Mouse (Mus musculus) heart, adult 2 months (tissue): Measurements from ENCODE around the gene Tex30. TPM values are rescaled to one million over a fixed set of nuclear protein-coding genes. Genes with fewer than 3 reads are reported as not detected.

Experiments used
- DNase-seq, 2 experiments: peaks; one replicate each; pipeline ENCODE4 v3.0.0; 2021
- H3K27ac ChIP-seq: fragments of 200-600 bp; 2 replicates; pipeline ENCODE4 v1.8.1; 2022
- H3K27me3 ChIP-seq: fragments of 200-500 bp; 2 replicates; pipeline ENCODE4 v1.6.1; 2012; ENCODE audit warnings: mild to moderate bottlenecking, low read length, inconsistent platforms, mixed read lengths; ENCODE audit not compliant: control insufficient read depth, insufficient read depth
- H3K36me3 ChIP-seq: fragments of 200-500 bp; 2 replicates; pipeline ENCODE4 v1.6.1; 2012; ENCODE audit warnings: low read length, inconsistent platforms; ENCODE audit not compliant: control insufficient read depth, insufficient read depth
- H3K4me1 ChIP-seq: fragments of 200-500 bp; 2 replicates; pipeline ENCODE4 v1.6.1; 2011; ENCODE audit warnings: low read length; ENCODE audit not compliant: control insufficient read depth, insufficient read depth
- H3K4me3 ChIP-seq: fragments of 200-600 bp; 2 replicates; pipeline ENCODE4 v1.8.1; 2022
- H3K79me2 ChIP-seq: fragments of 200-500 bp; replicated peaks from 2 replicates; pipeline ENCODE4 v1.6.1; 2012; ENCODE audit warnings: mild to moderate bottlenecking, inconsistent platforms, low read length, moderate library complexity, mixed read lengths; ENCODE audit not compliant: control insufficient read depth, insufficient read depth
- H3K9ac ChIP-seq: fragments of 200-500 bp; 2 replicates; pipeline ENCODE4 v1.6.1; 2012; ENCODE audit warnings: low read depth, mild to moderate bottlenecking, control low read depth, inconsistent platforms, low read length, mixed read lengths
- CTCF ChIP-seq: fragments of 200-600 bp; IDR thresholded peaks from 2 replicates; pipeline ENCODE4 v1.8.1; 2022; ENCODE audit warnings: antibody characterized with exemption, mild to moderate bottlenecking, moderate library complexity
- EP300 ChIP-seq: fragments of 200-500 bp; IDR thresholded peaks from 2 replicates; pipeline ENCODE4 v1.6.1; 2011; ENCODE audit warnings: low read depth, low read length, control low read depth; ENCODE audit not compliant: insufficient read depth
- POLR2A ChIP-seq: fragments of 200-500 bp; IDR thresholded peaks from 2 replicates; pipeline ENCODE4 v1.6.1; 2011; ENCODE audit warnings: mild to moderate bottlenecking, low read depth, low read length, control low read depth; ENCODE audit not compliant: insufficient read depth
- WGBS: fragments of 180-500 bp; shearing (Covaris S2); methylation state at CpG from one replicate; pipeline ENCODE4 v1.1.7; 2018; 5-methylcytosine and 5-hydroxymethylcytosine counted together
- intact Hi-C: fragments of 180-260 bp; cut with DNase I; formaldehyde crosslinking; loops from one replicate; pipeline ENCODE4 v1.15.1; 2025
- polyA plus RNA-seq: library from polyadenylated mRNA; depleted of rRNA; stranded (reverse); fragments of >200 nt; gene quantifications from 2 replicates; pipeline ENCODE4 v1.2.3, GENCODE M21; 2012
- total RNA-seq, 2 experiments: library from RNA; stranded (reverse); gene quantifications; 2 replicates each; pipeline ENCODE4 v1.2.3; 2021

Tex30 gene
- total and polyA plus RNA-seq, 3 experiments, result 4.2 to 7.6 (median 7.6) TPM

DNA sequence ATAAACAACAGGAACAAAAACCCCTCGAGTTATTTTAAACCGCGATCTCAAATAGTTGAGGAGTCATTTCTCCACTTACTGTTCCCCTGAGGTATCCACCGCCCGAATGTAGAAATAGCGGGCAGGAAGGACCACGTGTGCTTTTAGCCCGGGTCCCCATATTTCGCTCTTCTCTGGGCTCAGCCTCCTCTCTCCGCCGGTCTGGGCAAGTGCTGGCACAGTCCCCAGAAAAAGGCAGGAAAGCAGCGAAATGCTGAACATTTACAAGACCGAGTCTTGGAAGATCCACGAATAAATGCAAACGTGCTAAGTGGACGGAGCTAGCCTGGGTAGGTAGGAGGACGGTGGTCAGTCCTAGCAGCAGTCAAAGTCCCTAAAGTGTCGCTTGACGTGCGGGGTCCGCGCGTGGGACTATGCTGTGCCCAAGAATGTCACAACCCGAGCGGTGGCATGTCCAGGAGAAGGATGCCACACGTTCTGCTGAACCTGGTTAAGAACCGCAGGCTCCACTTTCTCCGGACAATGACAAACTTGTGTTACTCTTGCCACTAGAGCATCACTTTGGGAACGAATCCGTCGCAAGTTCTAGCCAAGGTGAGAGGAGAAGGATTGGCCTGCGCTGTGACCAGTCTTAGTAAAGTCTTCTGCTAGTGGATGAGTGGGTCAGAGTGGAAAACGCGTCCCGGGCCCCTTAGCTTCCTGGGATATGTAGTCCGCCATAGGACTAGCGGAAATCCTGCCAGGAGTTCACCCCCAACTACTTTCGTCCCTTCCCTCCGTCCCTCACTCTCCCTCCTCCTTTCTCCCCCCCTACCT lies 16.2 kb upstream of the Tex30 start, which contains the start of the genes Kdelc1 and Bivm:
Gene Kdelc1 (minus strand): TSS at position 570 of the 816 bp plus-strand sequence.
Gene Bivm (plus strand): TSS at position 719 of the 816 bp plus-strand sequence.
- TF ChIP-seq POLR2A (peak; percentile 88), EP300 (no peak), CTCF (peak; percentile 13; the same call in 1 of the 2 replicates)
- no peaks in the 10 kb centered on the region for H3K27me3 ChIP-seq
- intact Hi-C loops, result no loop called here
- H3K36me3 ChIP-seq, result no peaks in the 10 kb centered on the region; the same call in none of the 2 replicates
- peak within 1 kb of the TSS; percentile 93 for H3K27ac ChIP-seq
- no peaks in the 10 kb centered on the region for H3K79me2 ChIP-seq
- H3K4me1 ChIP-seq, result no peaks in the 10 kb centered on the region
- H3K4me3 ChIP-seq, result peak within 1 kb of the TSS; percentile 79
- H3K9ac ChIP-seq, result peak within 1 kb of the TSS; percentile 80
- peak; percentile 80 to 91 for DNase-seq
- under 1% methylated on average over 39 of the region's 39 CpGs for WGBS

- Histone ChIP-seq H3K79me2 (no peaks in the 10 kb centered on the region), H3K4me1 (no peaks in the 10 kb centered on the region), H3K9ac (no peak overlapping the region), H3K4me3 (peak overlapping the region; percentile 79; the same call in 1 of the 2 replicates), H3K27ac (0 out of 2 replicates have a peak overlapping the region, but pooled peaks have one; percentile 93), H3K36me3 (no peaks in the 10 kb centered on the region; the same call in none of the 2 replicates), H3K27me3 (no peaks in the 10 kb centered on the region)
- no peak for TF ChIP-seq EP300
- no peak for TF ChIP-seq CTCF
- no peak for TF ChIP-seq POLR2A
- intact Hi-C loops, result no loop called here
- DNase-seq, result no peak
These were observed 15.3 kb upstream of the Tex30 start for GRCm38 (mm10) chr1:44117571-44117970.

DNA sequence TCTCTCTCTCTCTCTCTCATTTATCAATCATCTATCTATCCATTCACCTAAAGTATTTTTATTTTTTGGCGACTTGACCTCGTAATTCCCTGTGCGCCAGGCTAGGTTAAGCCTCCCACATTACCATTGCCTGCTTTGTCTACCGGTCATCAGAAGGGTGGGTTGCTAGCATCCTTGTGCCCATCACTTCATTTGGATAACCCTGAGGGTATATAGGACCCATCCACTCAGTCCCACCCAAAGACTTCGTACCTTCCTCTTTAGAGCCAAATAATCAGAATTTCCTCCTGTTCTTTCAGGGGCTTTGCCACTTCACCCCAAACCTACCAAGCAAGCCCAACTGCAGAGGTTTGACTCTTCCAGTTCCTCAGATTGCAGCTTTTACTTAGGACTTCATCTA lies 698 bp upstream of the Tex30 start:
- no peak for DNase-seq
- Histone ChIP-seq H3K27me3 (no peaks in the 10 kb centered on the region), H3K4me1 (no peaks in the 10 kb centered on the region; the same call in 1 of the 2 replicates), H3K4me3 (no peak overlapping the region), H3K79me2 (no peaks in the 10 kb centered on the region), H3K27ac (no peak overlapping the region), H3K9ac (no peak overlapping the region), H3K36me3 (no peaks in the 10 kb centered on the region; the same call in 1 of the 2 replicates)
- intact Hi-C loops, result loop anchor here (1.0 to 10.0 kb wide), 5 partner anchors 17 to 1248 kb away; partner anchors contain the start of genes AI597479, Ercc5, Mrps9 and Tgfbrap1
- 16% methylated on average over 5 of the region's 5 CpGs for WGBS
- no peak for TF ChIP-seq POLR2A
- TF ChIP-seq EP300, result no peak
- no peak for TF ChIP-seq CTCF

GRCm38 (mm10) chr1:44101448-44102225 lies 604 bp downstream of the Tex30 start:
- Histone ChIP-seq H3K27ac (peak overlapping the region; percentile 79), H3K36me3 (no peaks in the 10 kb centered on the region), H3K79me2 (no peaks in the 10 kb centered on the region), H3K4me1 (no peaks in the 10 kb centered on the region; the same call in 1 of the 2 replicates), H3K27me3 (no peaks in the 10 kb centered on the region), H3K4me3 (peak overlapping the region; percentile 83), H3K9ac (peak overlapping the region; percentile 87)
- DNase-seq, result peak; percentile 27 to 48
- intact Hi-C loops, result loop anchor here (1.0 to 10.0 kb wide), 5 partner anchors 19 to 1247 kb away; partner anchors contain the start of genes AI597479, Ercc5, Mrps9 and Tgfbrap1
- TF ChIP-seq EP300, result no peak
- no peak for TF ChIP-seq POLR2A
- TF ChIP-seq CTCF, result no peak
- WGBS, result under 1% methylated on average over 55 of the region's 55 CpGs

DNA sequence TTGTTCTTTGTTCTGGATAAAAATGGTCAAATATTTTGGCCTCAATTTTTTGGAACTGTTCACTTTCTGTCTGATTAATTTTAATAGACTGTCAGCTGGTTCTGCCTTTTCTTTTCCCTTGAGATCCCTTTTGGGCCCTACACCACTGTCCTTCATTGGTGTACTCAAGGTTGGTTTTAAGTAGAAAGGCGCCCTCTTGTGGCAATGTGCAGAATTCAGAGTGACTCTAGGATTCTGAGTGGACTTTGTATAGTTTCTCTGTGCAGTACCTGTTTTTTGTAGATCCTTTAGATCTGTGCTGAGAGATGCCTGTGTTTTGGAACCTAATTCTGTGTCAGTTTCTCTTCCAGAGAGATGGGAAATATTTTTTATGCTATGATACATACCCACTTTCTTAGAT lies 37.6 kb downstream of the Tex30 start:
- 3% methylated on average over 1 of the region's 1 CpGs for WGBS
- Histone ChIP-seq H3K27me3 (no peaks in the 10 kb centered on the region), H3K4me1 (no peaks in the 10 kb centered on the region), H3K27ac (no peak overlapping the region), H3K79me2 (no peaks in the 10 kb centered on the region), H3K4me3 (no peak overlapping the region), H3K9ac (no peak overlapping the region), H3K36me3 (no peaks in the 10 kb centered on the region)
- no peak for TF ChIP-seq EP300
- peak; percentile 79 for TF ChIP-seq CTCF
- intact Hi-C loops, result no loop called here
- peak in 1 of 2 experiments; percentile 15 for DNase-seq
